In genomic region chr11:52098398-52098946, GRCm38 (mm10) we compare ENCODE assay signal across 8 mouse cellular contexts. TPM values are rescaled to one million over a fixed set of nuclear protein-coding genes. Genes with fewer than 3 reads are reported as not detected.
DNase-seq lines count a peak whose midpoint lies in the region; ATAC-seq lines count a peak whose summit lies in the region.

Ppp2ca (plus strand) TSS chr11:52098681.

- H3K4me3 ChIP-seq in hindbrain, embryonic 12.5 days = peak within 1 kb of the TSS; percentile 98

- peak within 1 kb of the TSS; percentile 100 for H3K9ac ChIP-seq in hindbrain, embryonic 12.5 days

- no peaks in the 10 kb centered on the region for H3K36me3 ChIP-seq in hindbrain, embryonic 12.5 days

- H3K9me3 ChIP-seq in hindbrain, embryonic 12.5 days (replicated peaks) = no peaks in the 10 kb centered on the region

- WGBS in hindbrain, embryonic 12.5 days = under 1% methylated on average over 50 of the region's 53 CpGs

- ATAC-seq in hindbrain, embryonic 12.5 days (ENCODE audit: low FRiP score) = peak; percentile 98

- peak; percentile 100 for DNase-seq in NIH3T3 (ENCODE audit: low read depth)
- DNase-seq in cerebellum, postnatal 10 days = peak; percentile 98 to 99
- peak; percentile 98 for DNase-seq in frontal cortex, postnatal 10 days (ENCODE audit: low spot score in 2 of 2)
- peak; percentile 96 to 99 for DNase-seq in layer of hippocampus, postnatal 14 days (ENCODE audit: low spot score in 2 of 2)
- DNase-seq in lung, postnatal 14 days = peak; percentile 97
- peak; percentile 97 for DNase-seq in retina, adult 2 months (ENCODE audit: low read depth, low spot score)
- peak; percentile 97 to 99 for DNase-seq in thymus, postnatal 36 days

- peak within 1 kb of the TSS; percentile 99 for H3K27ac ChIP-seq in hindbrain, embryonic 12.5 days

- no peaks in the 10 kb centered on the region for H3K27me3 ChIP-seq in hindbrain, embryonic 12.5 days

- H3K4me1 ChIP-seq in hindbrain, embryonic 12.5 days = peaks cover 27% of the 10 kb centered on the region

- peak within 1 kb of the TSS; percentile 85 for H3K4me2 ChIP-seq in hindbrain, embryonic 12.5 days (replicated peaks)

RNA-seq across cellular contexts. Expression of gene Ppp2ca, which starts in this region (rescaled TPM):
- 123 and 126 TPM in 2 replicates for polyA plus RNA-seq in hindbrain, embryonic 12.5 days (2016; fragmentation: Nextera tagmentation; extraction: Ambion mirVana)
- 100 to 1,000 TPM; 128 to 136 TPM for total RNA-seq in layer of hippocampus, postnatal 14 days (2021)

Comparison
In these comparisons a context has a peak if more than half of its experiments do, and no peak if none do; other contexts are left out.
1. Peak in every context shown above with its lines: DNase-seq, ATAC-seq, H3K4me3 ChIP-seq and H3K27ac ChIP-seq.